Mouse (Mus musculus) ovary, postnatal 10 days (tissue): ENCODE results near the gene Adcy4.

Source experiments
- DNase-seq: peaks from one replicate; pipeline ENCODE4 v3.0.0; 2022; ENCODE audit warnings: low spot score

Gene Adcy4

DNA sequence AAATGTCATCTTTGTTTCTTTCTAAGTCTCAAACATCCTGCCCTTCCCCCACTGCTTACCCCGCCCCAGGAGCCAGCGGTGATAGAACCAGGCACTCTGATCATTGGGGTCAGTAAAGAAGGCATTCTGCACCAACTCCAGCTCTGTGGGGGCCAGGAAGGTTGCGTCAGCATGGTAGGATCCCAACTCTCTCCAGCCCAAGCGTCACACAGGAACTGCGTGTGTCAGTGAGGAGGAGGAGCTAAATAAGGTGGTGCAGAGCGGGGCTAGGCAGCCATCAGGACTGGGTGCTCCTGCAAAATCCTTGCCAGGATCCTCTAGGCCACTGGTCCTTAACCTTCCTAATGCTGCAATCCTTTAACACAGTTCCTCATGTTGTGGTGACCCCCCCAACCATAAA, 64.2 kb downstream of the Adcy4 start:
- no peak for DNase-seq
